Mouse (Mus musculus): ENCODE measurements around the gene Megf9.

DNA sequence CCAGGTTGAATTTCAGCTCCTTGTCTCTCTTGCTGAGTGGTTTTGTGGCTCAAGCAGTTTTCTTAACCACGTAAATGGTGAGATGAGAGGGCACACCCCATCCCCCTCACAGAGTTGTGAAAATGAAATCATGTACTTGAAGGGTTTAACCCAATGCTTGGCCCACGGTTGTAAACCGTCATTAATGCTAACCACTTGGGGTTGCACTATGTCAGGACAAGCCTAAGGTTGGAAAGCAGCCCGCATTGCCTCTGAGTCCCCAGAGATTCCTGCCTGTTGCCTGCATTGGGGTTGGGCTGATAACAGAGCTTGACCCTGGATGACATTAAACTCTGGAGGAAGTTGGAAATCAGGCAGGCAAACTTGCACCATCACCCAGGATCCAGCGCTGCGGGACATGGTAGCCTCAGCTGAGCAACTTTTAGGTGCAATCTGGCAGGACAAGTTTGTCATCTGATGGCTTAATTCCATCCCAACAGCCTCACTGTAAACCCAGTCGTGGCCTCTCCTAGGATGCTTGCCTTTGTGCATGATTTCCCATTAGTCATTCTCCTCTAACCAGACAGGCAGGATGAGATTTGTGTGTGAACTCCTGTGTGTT is 1.0 kb upstream of the Megf9 start:
- TF ChIP-seq CTCF (conservative IDR thresholded peaks at IDR 0.05; ENCODE audit: insufficient read depth, insufficient read length, low read depth, low read length) (no peak), POLR2A (IDR thresholded peaks at IDR 0.05; ENCODE audit: low read depth, low read length) (no peak)

Data from kidney, adult 2 months (tissue).